Mouse (Mus musculus) ES-Bruce4 (cell line): ENCODE results near the gene Tubgcp2. TPM values are rescaled to one million over a fixed set of nuclear protein-coding genes. Genes with fewer than 3 reads are reported as not detected.
A peak's percentile ranks its signal among the peaks of the same experiment; 100 is the strongest.

Source experiments
- H3K27ac ChIP-seq: 2 replicates; pipeline ENCODE4 v1.5.1; 2012; ENCODE audit warnings: low read length, inconsistent platforms; ENCODE audit not compliant: insufficient read depth
- H3K27me3 ChIP-seq: 2 replicates; pipeline ENCODE4 v1.6.1; 2012; ENCODE audit warnings: mild to moderate bottlenecking, low read length, inconsistent platforms; ENCODE audit not compliant: control insufficient read depth, poor library complexity, insufficient read depth, severe bottlenecking
- H3K36me3 ChIP-seq: 2 replicates; pipeline ENCODE4 v1.6.1; 2012; ENCODE audit warnings: inconsistent platforms, mild to moderate bottlenecking, low read length, moderate library complexity; ENCODE audit not compliant: control insufficient read depth, poor library complexity, insufficient read depth, severe bottlenecking
- H3K4me1 ChIP-seq: one replicate; pipeline ENCODE4 v1.8.1; 2011; ENCODE audit warnings: low read length; ENCODE audit not compliant: control insufficient read depth, insufficient read depth
- H3K4me3 ChIP-seq: 2 replicates; pipeline ENCODE4 v1.5.1; 2011; ENCODE audit warnings: low read depth, mild to moderate bottlenecking, low read length
- H3K9ac ChIP-seq: 2 replicates; pipeline ENCODE4 v1.6.1; 2012; ENCODE audit warnings: low read depth, mild to moderate bottlenecking, inconsistent platforms; ENCODE audit not compliant: poor library complexity, severe bottlenecking
- H3K9me3 ChIP-seq: replicated peaks from 2 replicates; pipeline ENCODE4 v1.6.1; 2012; ENCODE audit warnings: mild to moderate bottlenecking, low read length, inconsistent platforms; ENCODE audit not compliant: control insufficient read depth, poor library complexity, insufficient read depth, severe bottlenecking
- CTCF ChIP-seq: IDR thresholded peaks from one replicate; pipeline ENCODE4 v1.8.1; 2011; ENCODE audit warnings: low read depth, low read length
- EP300 ChIP-seq: IDR thresholded peaks from 2 replicates; pipeline ENCODE4 v1.6.1; 2011; ENCODE audit warnings: low read depth, low read length; ENCODE audit not compliant: insufficient read depth
- POLR2A ChIP-seq: IDR thresholded peaks from one replicate; pipeline ENCODE4 v1.8.1; 2011; ENCODE audit warnings: low read length; ENCODE audit not compliant: insufficient read depth
- polyA plus RNA-seq: library from polyadenylated mRNA; stranded (reverse); fragments of >200 nt; gene quantifications from 2 replicates; pipeline ENCODE4 v1.2.4, GENCODE M21; 2011; ENCODE audit warnings: low read depth; ENCODE audit not compliant: missing spikeins, insufficient read depth, insufficient read length

The Tubgcp2 gene
- polyA plus RNA-seq, 1 experiment, result 38.3 TPM

DNA sequence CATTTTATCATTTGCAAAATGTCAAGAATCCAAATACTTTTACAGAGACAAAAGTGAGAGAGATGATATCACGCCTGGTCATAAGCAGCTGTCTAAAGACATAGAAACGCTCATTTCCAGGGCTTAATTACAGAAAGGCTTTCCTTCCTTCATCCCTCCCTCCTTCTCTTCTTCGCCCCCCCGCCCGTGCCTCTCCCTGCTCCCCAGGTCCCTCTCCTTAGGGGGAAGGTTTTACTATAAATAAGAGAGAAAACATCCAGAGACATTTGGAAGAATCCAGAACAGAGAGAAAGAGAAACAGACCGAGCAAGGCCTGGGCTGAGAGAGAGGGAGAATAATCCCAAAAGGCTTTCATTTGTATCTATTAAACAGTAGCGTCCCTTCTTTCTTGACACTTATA, 1.0 kb downstream of the Tubgcp2 start:
- no peaks in the 10 kb centered on the region for H3K9me3 ChIP-seq
- no peak overlapping the region for H3K27ac ChIP-seq
- no peak for TF ChIP-seq EP300
- TF ChIP-seq POLR2A, result no peak
- no peak for TF ChIP-seq CTCF
- H3K9ac ChIP-seq, result peak overlapping the region; percentile 76
- H3K36me3 ChIP-seq, result 0 out of 2 replicates have a peak, but pooled peaks cover 7% of the 10 kb centered on the region
- H3K27me3 ChIP-seq, result no peaks in the 10 kb centered on the region
- no peaks in the 10 kb centered on the region for H3K4me1 ChIP-seq
- H3K4me3 ChIP-seq, result peak overlapping the region; percentile 77

- Histone ChIP-seq H3K9me3 (no peaks in the 10 kb centered on the region), H3K9ac (no peak overlapping the region), H3K27ac (no peak overlapping the region), H3K36me3 (peaks cover 24% of the 10 kb centered on the region), H3K4me3 (no peak overlapping the region), H3K27me3 (no peaks in the 10 kb centered on the region), H3K4me1 (no peaks in the 10 kb centered on the region)
- no peak for TF ChIP-seq EP300
- no peak for TF ChIP-seq POLR2A
- no peak for TF ChIP-seq CTCF
These were observed 3.1 kb downstream of the Tubgcp2 start for GRCm38 (mm10) chr7:140033386-140033785.

DNA sequence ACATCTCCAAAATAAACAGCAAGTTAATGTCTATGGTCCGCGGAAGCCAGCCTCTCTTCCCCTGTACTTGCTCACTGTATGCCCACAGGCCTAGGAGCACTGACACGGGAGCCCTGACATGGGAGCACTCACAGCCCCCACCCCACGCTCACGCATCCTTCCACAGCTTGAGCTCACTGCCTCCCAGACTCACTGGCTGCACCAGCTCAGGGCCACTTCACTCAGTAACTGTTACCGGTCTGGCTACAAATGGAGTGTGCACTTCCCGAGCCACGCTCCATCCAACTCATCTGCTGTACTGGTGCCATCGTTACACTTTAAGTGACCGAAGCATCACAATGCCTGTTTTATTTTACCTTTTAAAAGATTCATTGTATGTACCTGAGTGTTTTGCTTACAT, 4.1 kb downstream of the Tubgcp2 start:
- H3K9me3 ChIP-seq, result no peaks in the 10 kb centered on the region
- no peak for TF ChIP-seq POLR2A
- TF ChIP-seq EP300, result no peak
- TF ChIP-seq CTCF, result no peak
- no peaks in the 10 kb centered on the region for H3K4me1 ChIP-seq
- no peak overlapping the region for H3K9ac ChIP-seq
- no peak overlapping the region for H3K27ac ChIP-seq
- H3K4me3 ChIP-seq, result no peak overlapping the region
- peaks cover 29% of the 10 kb centered on the region for H3K36me3 ChIP-seq
- no peaks in the 10 kb centered on the region for H3K27me3 ChIP-seq

GRCm38 (mm10) chr7:140031771-140032170, 4.7 kb downstream of the Tubgcp2 start:
- Histone ChIP-seq H3K27me3 (no peaks in the 10 kb centered on the region), H3K9ac (no peak overlapping the region), H3K4me3 (no peak overlapping the region), H3K36me3 (peaks cover 29% of the 10 kb centered on the region), H3K9me3 (no peaks in the 10 kb centered on the region), H3K4me1 (no peaks in the 10 kb centered on the region), H3K27ac (no peak overlapping the region)
- no peak for TF ChIP-seq EP300
- no peak for TF ChIP-seq CTCF
- no peak for TF ChIP-seq POLR2A

- TF ChIP-seq POLR2A (no peak), EP300 (no peak), CTCF (no peak)
- 0 out of 2 replicates have a peak, but pooled peaks cover under 1% of the 10 kb centered on the region for H3K36me3 ChIP-seq
- H3K4me3 ChIP-seq, result no peak overlapping the region
- H3K9ac ChIP-seq, result no peak overlapping the region
- no peaks in the 10 kb centered on the region for H3K4me1 ChIP-seq
- H3K27me3 ChIP-seq, result no peaks in the 10 kb centered on the region
- no peak overlapping the region for H3K27ac ChIP-seq
- H3K9me3 ChIP-seq, result peaks cover 8% of the 10 kb centered on the region; the same call in 1 of the 2 replicates
These were observed 25.1 kb downstream of the Tubgcp2 start for GRCm38 (mm10) chr7:140011336-140011735.

DNA sequence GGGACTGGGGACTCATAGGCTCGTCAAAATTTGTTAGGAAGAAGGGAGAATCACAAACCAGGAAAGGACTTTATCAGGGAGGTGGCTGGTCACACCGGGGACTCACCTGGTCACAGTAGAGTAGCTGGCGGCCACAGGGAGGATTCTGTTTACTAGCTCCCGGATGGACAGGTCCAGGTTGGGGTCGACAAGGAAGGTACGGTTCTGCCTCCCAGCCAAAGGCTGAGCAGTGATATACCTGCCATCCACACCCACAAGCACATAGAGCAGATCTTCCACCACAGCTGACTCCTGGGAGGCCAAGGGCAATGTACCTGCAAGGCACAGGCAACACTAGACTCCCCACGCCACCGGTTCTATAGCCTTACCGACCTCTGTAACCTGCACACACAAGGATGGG, 28.7 kb downstream of the Tubgcp2 start:
- Histone ChIP-seq H3K9me3 (no peaks in the 10 kb centered on the region), H3K27ac (no peak overlapping the region), H3K9ac (no peak overlapping the region), H3K36me3 (peaks cover 6% of the 10 kb centered on the region; the same call in 1 of the 2 replicates), H3K4me1 (no peaks in the 10 kb centered on the region), H3K4me3 (no peak overlapping the region), H3K27me3 (no peaks in the 10 kb centered on the region)
- no peak for TF ChIP-seq CTCF
- no peak for TF ChIP-seq EP300
- no peak for TF ChIP-seq POLR2A
